Mouse (Mus musculus) C2C12 (cell line): ENCODE results near the gene Cacna2d1. TPM values are rescaled to one million over a fixed set of nuclear protein-coding genes. Genes with fewer than 3 reads are reported as not detected.

Experiments used
- H3K27me3 ChIP-seq: one replicate; pipeline ENCODE4 v1.6.1; 2011; ENCODE audit not compliant: control insufficient read depth, insufficient read depth, insufficient read length
- H3K36me3 ChIP-seq: one replicate; pipeline ENCODE4 v1.6.1; 2011; ENCODE audit not compliant: control insufficient read depth, insufficient read depth
- H3K4me3 ChIP-seq: one replicate; pipeline ENCODE4 v1.5.1; 2011; ENCODE audit warnings: mild to moderate bottlenecking, control low read depth; ENCODE audit not compliant: poor library complexity, insufficient read depth, severe bottlenecking
- H3K79me2 ChIP-seq: one replicate; pipeline ENCODE4 v1.6.1; 2011; ENCODE audit not compliant: control insufficient read depth, insufficient read depth
- H3K79me3 ChIP-seq: one replicate; pipeline ENCODE4 v1.6.1; 2011; ENCODE audit warnings: low read depth, control low read depth
- H3ac ChIP-seq: one replicate; pipeline ENCODE3; 2011; ENCODE audit warnings: low read depth; ENCODE audit not compliant: control insufficient read depth, insufficient read length
- CEBPB ChIP-seq: IDR thresholded peaks from one replicate; pipeline ENCODE4 v1.6.1; 2011; ENCODE audit warnings: low read depth, mild to moderate bottlenecking, control low read depth, moderate library complexity
- CTCF ChIP-seq: IDR thresholded peaks from one replicate; pipeline ENCODE4 v1.5.1; 2011; ENCODE audit not compliant: control insufficient read depth, insufficient read depth, insufficient read length
- FOSL1 ChIP-seq: IDR thresholded peaks from one replicate; pipeline ENCODE4 v1.8.0; 2011; ENCODE audit warnings: mild to moderate bottlenecking, low read length; ENCODE audit not compliant: poor library complexity, insufficient read depth, severe bottlenecking
- MAX ChIP-seq: IDR thresholded peaks from one replicate; pipeline ENCODE4 v1.6.1; 2011; ENCODE audit warnings: mild to moderate bottlenecking, control low read depth
- MYOD1 ChIP-seq: IDR thresholded peaks from one replicate; pipeline ENCODE4 v1.6.1; 2011; ENCODE audit warnings: low read depth; ENCODE audit not compliant: control insufficient read depth, insufficient read length
- MYOG ChIP-seq: IDR thresholded peaks from one replicate; pipeline ENCODE4 v1.6.1; 2011; ENCODE audit not compliant: control insufficient read depth, insufficient read length; ENCODE audit errors: extremely low read depth
- USF1 ChIP-seq: IDR thresholded peaks from one replicate; pipeline ENCODE4 v1.6.1; 2011; ENCODE audit warnings: low read depth, mild to moderate bottlenecking, control low read depth, moderate library complexity
- polyA plus RNA-seq: library from polyadenylated mRNA; unstranded; fragments of >200 nt; fragmentation: generic; extraction: Trizol; gene quantifications from one replicate; pipeline ENCODE4 v1.2.1, GENCODE M21; 2012; ENCODE audit warnings: missing spikeins

Gene Cacna2d1
- polyA plus RNA-seq, 1 experiment, result 20.4 TPM

DNA sequence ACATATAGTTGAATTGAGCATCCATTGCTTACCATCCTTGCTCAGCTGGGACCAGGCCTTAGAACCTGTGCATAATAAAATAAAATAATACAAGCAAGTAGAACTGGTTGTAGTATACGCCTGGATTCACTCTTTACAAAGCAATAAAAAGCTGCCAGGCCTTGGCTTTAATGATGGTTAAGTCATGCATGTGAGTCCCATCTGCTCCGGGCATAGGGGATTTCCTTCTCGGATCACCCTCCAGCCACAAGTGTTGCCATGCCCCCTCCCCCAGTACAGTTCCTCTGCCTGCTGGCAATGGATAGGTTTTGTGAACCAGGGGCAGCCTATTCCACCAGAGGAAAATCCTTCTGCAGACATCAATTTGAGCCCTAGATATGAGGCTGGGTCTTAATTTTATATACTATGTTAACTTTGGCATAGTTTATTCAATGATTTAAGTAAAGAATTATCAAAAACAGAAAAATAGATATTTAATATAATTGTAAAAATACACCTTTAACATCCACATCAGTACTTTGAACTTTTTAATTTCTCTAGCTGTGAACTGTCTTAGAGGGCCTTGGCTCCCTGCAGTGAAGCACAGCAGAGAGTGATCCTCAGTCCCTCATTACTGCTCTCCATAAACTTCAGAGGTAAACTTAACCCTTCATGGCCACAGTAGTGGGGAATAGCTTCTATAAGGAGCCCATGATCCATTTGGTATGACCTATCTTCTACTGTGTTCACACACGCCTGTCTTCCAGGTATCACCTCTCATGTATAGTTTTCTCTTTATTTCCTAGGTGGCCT lies 90.3 kb downstream of the Cacna2d1 start:
- no peak for TF ChIP-seq MYOG
- TF ChIP-seq MAX, result no peak
- no peak overlapping the region for H3K4me3 ChIP-seq
- peaks cover 17% of the 10 kb centered on the region for H3K79me2 ChIP-seq
- no peaks in the 10 kb centered on the region for H3K79me3 ChIP-seq
- peaks cover 8% of the 10 kb centered on the region for H3K36me3 ChIP-seq
- H3ac ChIP-seq, result no peak overlapping the region
- H3K27me3 ChIP-seq, result no peaks in the 10 kb centered on the region

GRCm38 (mm10) chr5:16028881-16029280 lies 94.4 kb downstream of the Cacna2d1 start:
- Histone ChIP-seq H3K27me3 (no peaks in the 10 kb centered on the region), H3K36me3 (peaks cover 8% of the 10 kb centered on the region), H3K79me3 (peaks cover under 1% of the 10 kb centered on the region), H3K4me3 (no peak overlapping the region), H3ac (no peak overlapping the region), H3K79me2 (peaks cover 10% of the 10 kb centered on the region)
- TF ChIP-seq MYOG (no peak), CTCF (no peak), MAX (no peak), USF1 (no peak), MYOD1 (no peak), FOSL1 (no peak), CEBPB (no peak)

DNA sequence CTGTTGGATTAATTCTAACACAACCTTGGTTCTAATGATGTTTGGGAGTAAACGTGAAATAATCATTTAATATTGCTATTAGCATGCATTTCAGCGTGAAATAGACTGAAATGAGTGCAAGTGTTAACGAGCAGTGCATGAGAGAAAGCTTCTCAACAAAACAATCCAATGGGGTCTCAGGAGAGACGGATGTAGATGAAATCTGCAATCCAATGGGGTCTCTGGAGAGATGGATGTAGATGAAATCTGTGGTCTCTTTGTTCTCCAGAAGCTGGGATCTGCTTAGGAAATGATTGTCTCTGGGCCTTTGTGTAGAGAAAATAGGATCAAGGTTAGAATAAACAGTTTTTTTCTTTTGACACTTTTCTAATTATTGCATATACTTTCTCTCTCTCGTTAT lies 95.0 kb downstream of the Cacna2d1 start:
- H3K27me3 ChIP-seq, result no peaks in the 10 kb centered on the region
- H3K4me3 ChIP-seq, result no peak overlapping the region
- TF ChIP-seq MYOG (no peak), MYOD1 (no peak), FOSL1 (no peak), USF1 (no peak), CEBPB (no peak), CTCF (no peak), MAX (no peak)
- H3K36me3 ChIP-seq, result peaks cover 8% of the 10 kb centered on the region
- peaks cover 16% of the 10 kb centered on the region for H3K79me2 ChIP-seq
- H3ac ChIP-seq, result no peak overlapping the region
- peaks cover 7% of the 10 kb centered on the region for H3K79me3 ChIP-seq

DNA sequence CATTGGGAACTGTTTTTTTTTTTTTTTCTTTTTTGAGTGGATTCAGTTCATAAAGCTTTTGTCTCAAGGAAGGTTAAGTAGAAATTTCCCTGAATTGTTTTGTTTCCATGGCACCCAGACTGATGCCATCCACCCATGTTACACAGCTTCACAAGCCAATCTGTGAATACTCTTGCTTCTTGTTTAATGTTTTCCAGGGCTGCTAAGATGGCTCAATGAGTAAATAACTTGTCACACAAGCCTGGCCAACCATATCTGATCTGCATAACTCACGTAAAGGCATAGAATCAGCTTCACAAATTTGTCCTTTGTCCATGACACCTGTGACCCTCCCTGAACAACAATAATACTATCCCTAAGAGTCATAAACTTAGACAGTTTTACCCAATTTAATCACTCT lies 99.1 kb downstream of the Cacna2d1 start:
- Histone ChIP-seq H3K4me3 (no peak overlapping the region), H3K36me3 (no peaks in the 10 kb centered on the region), H3ac (no peak overlapping the region), H3K79me3 (peaks cover 7% of the 10 kb centered on the region), H3K27me3 (no peaks in the 10 kb centered on the region), H3K79me2 (peaks cover 20% of the 10 kb centered on the region)
- no peak for TF ChIP-seq FOSL1
- no peak for TF ChIP-seq USF1
- TF ChIP-seq MYOG, result no peak
- no peak for TF ChIP-seq MAX
- no peak for TF ChIP-seq CTCF
- no peak for TF ChIP-seq CEBPB
- no peak for TF ChIP-seq MYOD1

DNA sequence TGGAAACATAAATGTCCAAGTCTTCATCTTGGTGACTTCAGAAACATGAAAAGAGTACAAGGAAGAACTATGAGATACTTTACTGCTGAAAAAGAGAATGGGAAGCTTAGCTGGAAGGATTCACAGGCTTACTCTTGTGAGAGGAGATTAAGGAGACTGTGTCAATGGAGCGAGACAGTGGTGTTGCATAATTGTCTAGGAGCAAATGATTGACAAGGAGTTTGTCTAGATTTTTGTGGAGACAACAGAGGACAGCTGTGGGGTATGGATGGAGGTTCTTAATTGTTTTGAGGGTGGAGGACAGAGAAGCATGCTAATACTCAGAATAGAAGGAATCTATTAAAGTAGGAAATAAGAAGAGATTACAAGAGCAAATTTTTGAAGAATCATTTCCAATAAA lies 100.8 kb downstream of the Cacna2d1 start:
- H3K4me3 ChIP-seq, result no peak overlapping the region
- no peak overlapping the region for H3ac ChIP-seq
- peaks cover 33% of the 10 kb centered on the region for H3K79me2 ChIP-seq
- H3K27me3 ChIP-seq, result no peaks in the 10 kb centered on the region
- H3K36me3 ChIP-seq, result no peaks in the 10 kb centered on the region
- peaks cover 9% of the 10 kb centered on the region for H3K79me3 ChIP-seq
- TF ChIP-seq MYOD1 (no peak), CTCF (no peak), USF1 (no peak), FOSL1 (no peak), MYOG (no peak), CEBPB (no peak), MAX (no peak)
